Mouse (Mus musculus): Measurements from ENCODE around the gene Dek. TPM values are rescaled to one million over a fixed set of nuclear protein-coding genes. Genes with fewer than 3 reads are reported as not detected.

Gene Dek
- 93.0 and 100.0 TPM in 2 replicates for polyA plus RNA-seq (2014; fragmentation: Nextera tagmentation; extraction: Ambion mirVana)

DNA sequence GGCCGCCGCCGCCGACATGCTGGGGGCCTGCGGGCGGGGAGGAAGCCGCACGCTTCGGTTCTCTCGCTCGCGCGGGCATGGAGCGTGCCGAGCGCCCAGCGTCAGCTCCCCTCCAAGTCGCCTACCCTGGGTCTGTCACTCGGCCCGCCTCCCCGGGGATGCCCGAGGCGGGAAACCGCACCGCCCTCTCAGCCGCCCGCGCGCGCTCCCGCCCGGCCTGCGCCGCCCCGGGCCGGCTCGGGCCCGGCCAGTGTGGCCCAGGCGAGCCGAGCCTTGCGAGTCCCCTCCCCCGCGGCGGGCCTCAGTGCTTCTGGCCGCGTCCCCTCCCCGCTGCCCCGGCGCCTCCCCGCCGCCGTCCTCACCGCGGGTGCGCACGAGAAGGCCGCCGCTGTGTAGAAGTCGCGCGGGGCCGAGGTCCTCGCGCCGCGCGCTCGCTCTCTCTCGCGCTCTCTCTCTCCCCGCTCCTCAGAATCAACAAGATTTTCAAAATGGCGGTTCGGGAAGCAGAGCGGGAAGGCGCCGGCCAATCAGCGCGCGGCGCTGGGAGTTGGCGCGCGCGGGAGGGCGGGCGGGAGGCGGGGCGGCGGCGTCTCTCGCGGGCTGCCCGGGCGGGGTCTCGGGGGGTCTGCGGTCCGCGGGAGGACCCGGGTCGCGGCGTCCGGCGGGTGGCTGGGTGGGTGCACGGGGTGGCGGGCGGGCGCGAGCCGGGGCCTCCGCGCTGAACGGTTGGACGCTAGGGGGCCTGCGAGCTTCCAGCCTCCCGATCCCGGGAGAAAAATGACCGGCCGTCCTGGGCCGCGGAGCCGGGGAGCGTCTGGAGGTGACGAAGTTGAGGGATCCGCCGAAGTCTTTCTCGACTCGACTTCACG lies at the start of gene Dek:
Dek (minus strand) TSS at position 491 of the 869 bp plus-strand sequence.
- peak within 1 kb of the TSS; percentile 83 for H3K4me2 ChIP-seq (ENCODE audit: low read depth, low read length)
- H3K4me3 ChIP-seq (ENCODE audit: low read depth, low read length): peak within 1 kb of the TSS; percentile 98
- H3K36me3 ChIP-seq (ENCODE audit: control insufficient read depth, insufficient read depth, low read length): no peaks in the 10 kb centered on the region
- WGBS: under 1% methylated on average over 98 of the region's 129 CpGs
- peak within 1 kb of the TSS; percentile 98 for H3K27ac ChIP-seq (ENCODE audit: low read depth, low read length)
- peaks cover 18% of the 10 kb centered on the region; the same call in 1 of the 2 replicates for H3K4me1 ChIP-seq (ENCODE audit: control insufficient read depth, insufficient read depth, low read length)
- H3K27me3 ChIP-seq (ENCODE audit: control insufficient read depth, insufficient read depth, low read length): no peaks in the 10 kb centered on the region
- H3K9ac ChIP-seq (replicated peaks; ENCODE audit: low read depth, low read length): peak within 1 kb of the TSS; percentile 90
- no peaks in the 10 kb centered on the region for H3K9me3 ChIP-seq (ENCODE audit: control insufficient read depth, low read length)
- peak; percentile 94 for ATAC-seq (ENCODE audit: low read depth)

DNA sequence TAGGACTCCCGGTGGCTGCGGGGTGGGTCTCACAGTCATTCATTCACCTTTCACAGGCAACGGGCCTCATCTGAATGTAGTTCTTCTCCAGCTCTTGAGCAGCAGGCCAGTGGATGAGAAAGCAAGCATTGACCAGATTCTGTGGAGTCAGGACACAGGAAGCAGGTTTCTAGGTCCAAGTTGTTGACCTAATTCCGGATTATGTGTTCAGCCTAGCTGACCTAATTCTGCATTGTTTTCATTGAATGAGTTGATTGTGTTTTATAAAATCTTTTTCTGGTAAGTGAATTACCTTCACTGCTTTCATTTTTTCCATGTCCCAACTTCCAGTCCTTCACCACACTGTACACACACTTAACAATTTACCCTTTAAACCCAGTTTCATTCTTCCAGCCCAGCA lies 48.9 kb upstream of the Dek start:
- no peaks in the 10 kb centered on the region for H3K4me1 ChIP-seq (ENCODE audit: control insufficient read depth, insufficient read depth, low read length)
- H3K4me2 ChIP-seq (ENCODE audit: low read depth, low read length): no peak overlapping the region
- H3K27me3 ChIP-seq (ENCODE audit: control insufficient read depth, insufficient read depth, low read length): no peaks in the 10 kb centered on the region
- H3K36me3 ChIP-seq (ENCODE audit: control insufficient read depth, insufficient read depth, low read length): no peaks in the 10 kb centered on the region
- no peak overlapping the region for H3K4me3 ChIP-seq (ENCODE audit: low read depth, low read length)
- H3K9ac ChIP-seq (replicated peaks; ENCODE audit: low read depth, low read length): no peak overlapping the region
- 64% methylated on average over 4 of the region's 4 CpGs for WGBS
- no peak overlapping the region for H3K27ac ChIP-seq (ENCODE audit: low read depth, low read length)
- no peaks in the 10 kb centered on the region for H3K9me3 ChIP-seq (ENCODE audit: control insufficient read depth, low read length)
- ATAC-seq (ENCODE audit: low read depth): no peak

DNA sequence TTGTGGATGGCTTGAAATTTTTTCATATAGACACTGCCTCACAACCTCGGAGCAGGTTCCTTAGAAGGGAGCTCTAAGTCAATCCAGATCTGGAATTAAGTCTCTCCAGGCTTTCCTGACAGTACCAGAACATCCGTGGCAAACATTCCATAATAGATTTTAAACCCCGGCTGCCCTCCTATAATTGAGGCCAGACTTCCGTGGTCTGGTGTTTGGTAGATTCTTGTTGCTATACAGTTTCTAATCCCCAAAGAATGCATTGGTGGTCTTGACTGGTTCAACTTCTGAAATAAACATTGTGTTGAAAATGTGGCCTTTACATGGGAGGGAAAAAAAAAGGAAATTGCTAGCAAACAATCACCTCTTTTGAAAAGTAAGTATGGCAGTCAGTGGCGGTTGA lies 47.2 kb upstream of the Dek start:
- no peak overlapping the region for H3K4me3 ChIP-seq (ENCODE audit: low read depth, low read length)
- no peak overlapping the region for H3K27ac ChIP-seq (ENCODE audit: low read depth, low read length)
- H3K27me3 ChIP-seq (ENCODE audit: control insufficient read depth, insufficient read depth, low read length): no peaks in the 10 kb centered on the region
- no peaks in the 10 kb centered on the region for H3K4me1 ChIP-seq (ENCODE audit: control insufficient read depth, insufficient read depth, low read length)
- no peaks in the 10 kb centered on the region for H3K36me3 ChIP-seq (ENCODE audit: control insufficient read depth, insufficient read depth, low read length)
- 75% methylated on average over 5 of the region's 5 CpGs for WGBS
- ATAC-seq (ENCODE audit: low read depth): no peak
- H3K4me2 ChIP-seq (ENCODE audit: low read depth, low read length): no peak overlapping the region
- no peak overlapping the region for H3K9ac ChIP-seq (replicated peaks; ENCODE audit: low read depth, low read length)
- no peaks in the 10 kb centered on the region for H3K9me3 ChIP-seq (ENCODE audit: control insufficient read depth, low read length)

DNA sequence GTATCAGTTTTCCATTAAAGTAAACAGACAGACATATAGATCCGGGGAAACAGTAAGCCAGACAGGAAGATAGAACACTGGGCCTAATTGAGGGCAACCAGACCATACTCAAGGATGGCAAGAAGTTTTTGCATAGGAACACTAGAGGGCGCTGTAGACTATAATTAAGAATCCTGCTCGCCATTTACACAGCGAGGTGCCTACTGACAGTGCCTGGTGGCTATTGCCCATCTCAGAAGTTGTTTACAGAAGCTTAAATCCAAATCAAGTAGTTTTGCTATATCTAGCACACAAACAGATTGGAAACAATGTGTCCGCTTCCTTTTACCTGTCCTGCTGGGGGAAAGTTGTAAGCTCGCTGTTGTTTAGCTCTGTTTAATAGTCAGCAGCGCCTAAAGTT lies 46.4 kb upstream of the Dek start:
- Histone ChIP-seq H3K27me3 (ENCODE audit: control insufficient read depth, insufficient read depth, low read length) (no peaks in the 10 kb centered on the region), H3K9me3 (ENCODE audit: control insufficient read depth, low read length) (no peaks in the 10 kb centered on the region), H3K4me2 (ENCODE audit: low read depth, low read length) (no peak overlapping the region), H3K4me1 (ENCODE audit: control insufficient read depth, insufficient read depth, low read length) (no peaks in the 10 kb centered on the region), H3K9ac (replicated peaks; ENCODE audit: low read depth, low read length) (no peak overlapping the region), H3K27ac (ENCODE audit: low read depth, low read length) (no peak overlapping the region), H3K4me3 (ENCODE audit: low read depth, low read length) (no peak overlapping the region), H3K36me3 (ENCODE audit: control insufficient read depth, insufficient read depth, low read length) (no peaks in the 10 kb centered on the region)
- peak; percentile 65; the same call in 1 of the 2 replicates for ATAC-seq (ENCODE audit: low read depth)
- WGBS: 31% methylated on average over 7 of the region's 7 CpGs

DNA sequence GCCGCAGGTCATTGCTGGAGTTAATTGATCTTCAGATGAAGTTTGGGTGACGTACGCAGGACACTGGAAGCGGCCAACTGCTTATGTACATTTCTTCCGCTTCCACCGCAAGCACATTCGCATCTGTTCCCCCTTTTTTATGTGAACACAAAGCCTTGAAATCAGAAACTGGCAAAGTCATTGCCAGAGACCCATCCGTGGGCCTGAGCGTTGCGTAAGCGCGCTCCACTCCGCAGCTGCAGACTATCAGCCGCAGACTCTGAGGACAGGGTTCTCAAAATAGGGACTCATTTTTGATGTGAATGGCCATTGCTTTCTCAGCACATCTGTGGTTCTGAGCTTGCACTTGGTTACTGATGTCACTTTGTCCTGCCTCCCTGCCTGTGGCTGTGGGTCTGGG lies 45.1 kb upstream of the Dek start:
- Histone ChIP-seq H3K9me3 (ENCODE audit: control insufficient read depth, low read length) (no peaks in the 10 kb centered on the region), H3K4me2 (ENCODE audit: low read depth, low read length) (no peak overlapping the region), H3K9ac (replicated peaks; ENCODE audit: low read depth, low read length) (no peak overlapping the region), H3K4me3 (ENCODE audit: low read depth, low read length) (no peak overlapping the region), H3K27me3 (ENCODE audit: control insufficient read depth, insufficient read depth, low read length) (no peaks in the 10 kb centered on the region), H3K27ac (ENCODE audit: low read depth, low read length) (no peak overlapping the region), H3K36me3 (ENCODE audit: control insufficient read depth, insufficient read depth, low read length) (no peaks in the 10 kb centered on the region), H3K4me1 (ENCODE audit: control insufficient read depth, insufficient read depth, low read length) (no peaks in the 10 kb centered on the region)
- 93% methylated on average over 14 of the region's 14 CpGs for WGBS
- ATAC-seq (ENCODE audit: low read depth): no peak

DNA sequence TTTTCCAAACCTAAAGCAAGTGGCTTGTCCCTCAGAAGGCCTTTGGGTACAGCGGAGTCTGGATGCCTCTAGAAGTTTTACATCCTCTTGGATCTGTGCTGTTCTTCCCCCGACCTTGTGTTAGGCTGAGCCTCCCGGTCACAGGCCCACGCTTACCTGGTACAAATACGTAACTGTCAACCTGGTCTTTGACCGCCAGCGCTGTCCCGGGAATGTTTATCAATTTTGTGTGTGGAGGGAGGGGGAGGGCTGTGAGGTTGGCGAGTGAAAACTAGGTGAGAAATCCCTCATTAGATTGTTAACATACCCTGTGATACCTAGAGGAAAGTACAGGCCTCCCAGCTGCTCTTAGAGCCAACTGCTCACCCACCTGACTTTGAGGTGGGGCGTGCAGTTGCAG lies 44.0 kb upstream of the Dek start:
- no peak overlapping the region for H3K4me2 ChIP-seq (ENCODE audit: low read depth, low read length)
- ATAC-seq (ENCODE audit: low read depth): no peak
- WGBS: 96% methylated on average over 10 of the region's 10 CpGs

DNA sequence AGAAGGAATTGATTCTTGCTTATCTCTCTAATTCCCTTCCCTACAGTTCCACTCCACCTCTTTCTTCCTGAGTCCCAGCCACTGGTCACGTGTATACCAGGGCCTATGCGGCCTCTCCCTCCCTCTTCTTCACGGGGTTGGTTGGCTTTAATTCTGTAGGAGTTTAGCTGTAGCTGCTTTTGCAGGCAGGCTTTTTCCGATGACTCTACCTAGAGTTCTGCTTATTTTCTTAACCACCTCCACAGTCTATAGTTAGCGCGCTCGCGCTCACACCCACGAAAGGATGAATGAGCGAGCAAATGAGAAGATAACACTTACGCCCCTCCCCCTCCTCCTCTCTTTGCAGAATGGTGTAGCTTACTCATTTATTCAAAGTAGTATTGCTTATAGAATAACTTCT lies 42.6 kb upstream of the Dek start:
- Histone ChIP-seq H3K9me3 (ENCODE audit: control insufficient read depth, low read length) (no peaks in the 10 kb centered on the region), H3K4me3 (ENCODE audit: low read depth, low read length) (no peak overlapping the region), H3K27ac (ENCODE audit: low read depth, low read length) (no peak overlapping the region), H3K4me1 (ENCODE audit: control insufficient read depth, insufficient read depth, low read length) (no peaks in the 10 kb centered on the region), H3K9ac (replicated peaks; ENCODE audit: low read depth, low read length) (no peak overlapping the region), H3K4me2 (ENCODE audit: low read depth, low read length) (no peak overlapping the region), H3K27me3 (ENCODE audit: control insufficient read depth, insufficient read depth, low read length) (no peaks in the 10 kb centered on the region), H3K36me3 (ENCODE audit: control insufficient read depth, insufficient read depth, low read length) (no peaks in the 10 kb centered on the region)
- ATAC-seq (ENCODE audit: low read depth): no peak
- WGBS: 67% methylated on average over 11 of the region's 11 CpGs

More for the DNA sequence above, 44.0 kb upstream of the Dek start:
- no peak overlapping the region for H3K27ac ChIP-seq (ENCODE audit: low read depth, low read length)
- H3K4me1 ChIP-seq (ENCODE audit: control insufficient read depth, insufficient read depth, low read length): no peaks in the 10 kb centered on the region
- H3K9ac ChIP-seq (replicated peaks; ENCODE audit: low read depth, low read length): no peak overlapping the region
- H3K27me3 ChIP-seq (ENCODE audit: control insufficient read depth, insufficient read depth, low read length): no peaks in the 10 kb centered on the region
- no peaks in the 10 kb centered on the region for H3K9me3 ChIP-seq (ENCODE audit: control insufficient read depth, low read length)
- no peaks in the 10 kb centered on the region for H3K36me3 ChIP-seq (ENCODE audit: control insufficient read depth, insufficient read depth, low read length)
- no peak overlapping the region for H3K4me3 ChIP-seq (ENCODE audit: low read depth, low read length)

DNA sequence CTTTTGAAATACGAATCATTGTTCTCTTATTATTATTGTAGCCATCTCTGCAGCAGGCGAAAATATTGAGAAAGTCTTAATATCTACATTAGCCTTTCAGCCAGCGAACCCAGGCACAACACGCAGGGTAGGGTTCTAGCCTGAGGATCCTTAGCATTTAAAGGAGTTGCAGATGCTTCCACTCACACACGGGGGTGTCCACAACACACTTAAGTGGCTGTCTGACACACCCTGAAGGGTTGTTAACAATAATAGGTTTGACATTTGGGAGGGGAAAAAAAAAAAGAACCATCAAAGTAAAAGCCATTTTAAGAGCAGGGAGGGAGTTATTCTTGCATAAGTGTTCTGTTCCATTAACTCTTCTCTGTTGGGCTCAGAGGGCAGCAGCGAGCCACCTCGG lies 40.4 kb upstream of the Dek start:
- 72% methylated on average over 7 of the region's 7 CpGs for WGBS
- no peak for ATAC-seq (ENCODE audit: low read depth)

DNA sequence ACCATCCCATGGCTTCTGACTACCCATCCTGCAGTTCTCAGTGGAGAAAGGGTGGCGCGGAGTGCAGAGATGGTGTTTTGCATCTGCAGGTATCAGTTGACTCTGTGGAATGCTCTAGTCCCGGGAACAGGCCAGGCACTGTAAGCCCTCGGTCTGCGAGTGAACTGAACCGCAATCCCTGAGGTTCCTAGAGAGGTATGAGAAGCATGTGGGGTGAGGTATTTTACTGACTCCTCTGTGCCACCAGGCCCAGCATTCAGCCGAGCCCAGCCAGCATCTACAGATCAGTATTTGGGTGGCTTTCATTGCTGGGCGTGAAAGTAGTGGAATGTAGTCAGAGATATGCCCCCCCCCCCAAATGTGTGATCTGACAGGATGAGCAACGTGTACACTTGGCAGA lies 39.9 kb upstream of the Dek start:
- no peak overlapping the region for H3K4me2 ChIP-seq (ENCODE audit: low read depth, low read length)
- no peaks in the 10 kb centered on the region for H3K36me3 ChIP-seq (ENCODE audit: control insufficient read depth, insufficient read depth, low read length)
- no peaks in the 10 kb centered on the region for H3K9me3 ChIP-seq (ENCODE audit: control insufficient read depth, low read length)
- H3K27ac ChIP-seq (ENCODE audit: low read depth, low read length): no peak overlapping the region
- WGBS: 84% methylated on average over 9 of the region's 9 CpGs
- no peak overlapping the region for H3K4me3 ChIP-seq (ENCODE audit: low read depth, low read length)
- ATAC-seq (ENCODE audit: low read depth): no peak
- no peak overlapping the region for H3K9ac ChIP-seq (replicated peaks; ENCODE audit: low read depth, low read length)
- no peaks in the 10 kb centered on the region for H3K27me3 ChIP-seq (ENCODE audit: control insufficient read depth, insufficient read depth, low read length)
- H3K4me1 ChIP-seq (ENCODE audit: control insufficient read depth, insufficient read depth, low read length): no peaks in the 10 kb centered on the region

More for the DNA sequence above, 40.4 kb upstream of the Dek start:
- H3K9me3 ChIP-seq (ENCODE audit: control insufficient read depth, low read length): no peaks in the 10 kb centered on the region
- no peak overlapping the region for H3K4me3 ChIP-seq (ENCODE audit: low read depth, low read length)
- H3K27me3 ChIP-seq (ENCODE audit: control insufficient read depth, insufficient read depth, low read length): no peaks in the 10 kb centered on the region
- no peaks in the 10 kb centered on the region for H3K4me1 ChIP-seq (ENCODE audit: control insufficient read depth, insufficient read depth, low read length)
- H3K27ac ChIP-seq (ENCODE audit: low read depth, low read length): no peak overlapping the region
- H3K4me2 ChIP-seq (ENCODE audit: low read depth, low read length): no peak overlapping the region
- no peak overlapping the region for H3K9ac ChIP-seq (replicated peaks; ENCODE audit: low read depth, low read length)
- H3K36me3 ChIP-seq (ENCODE audit: control insufficient read depth, insufficient read depth, low read length): no peaks in the 10 kb centered on the region
